Mouse (Mus musculus): ENCODE measurements around the gene Eif3l.

Gene Eif3l

GRCm38 (mm10) chr15:79050160-79050845 is 24.7 kb upstream of the Eif3l start:
- no peak for DNase-seq (ENCODE audit: extremely low spot score, low spot score)

GRCm38 (mm10) chr15:79050964-79051363 is 24.0 kb upstream of the Eif3l start:
- no peak for DNase-seq (ENCODE audit: extremely low spot score, low spot score)

- no peak for DNase-seq (ENCODE audit: extremely low spot score, low spot score)
Measured at GRCm38 (mm10) chr15:79051461-79052360, 23.3 kb upstream of the Eif3l start.

- DNase-seq (ENCODE audit: extremely low spot score, low spot score), result no peak
Measured at GRCm38 (mm10) chr15:79052366-79052765, 22.6 kb upstream of the Eif3l start.

- DNase-seq (ENCODE audit: extremely low spot score, low spot score), result no peak
Measured at GRCm38 (mm10) chr15:79056601-79057000, 18.4 kb upstream of the Eif3l start.

- DNase-seq (ENCODE audit: extremely low spot score, low spot score), result no peak
Measured at GRCm38 (mm10) chr15:79057850-79058249, 17.1 kb upstream of the Eif3l start.

GRCm38 (mm10) chr15:79060887-79061565 is 14.0 kb upstream of the Eif3l start:
- no peak for DNase-seq (ENCODE audit: extremely low spot score, low spot score)

GRCm38 (mm10) chr15:79062376-79063159 is 12.4 kb upstream of the Eif3l start, which contains the start of gene Ankrd54:
Gene Ankrd54, minus strand, starts transcription at chr15:79062893.
- DNase-seq (ENCODE audit: extremely low spot score, low spot score), result peak; percentile 96

GRCm38 (mm10) chr15:79063160-79063740 is 11.7 kb upstream of the Eif3l start:
- no peak for DNase-seq (ENCODE audit: extremely low spot score, low spot score)

GRCm38 (mm10) chr15:79065086-79065770 is 9.8 kb upstream of the Eif3l start:
- no peak for DNase-seq (ENCODE audit: extremely low spot score, low spot score)

GRCm38 (mm10) chr15:79066276-79066675 is 8.7 kb upstream of the Eif3l start:
- DNase-seq (ENCODE audit: extremely low spot score, low spot score), result no peak

GRCm38 (mm10) chr15:79067631-79068030 is 7.3 kb upstream of the Eif3l start:
- no peak for DNase-seq (ENCODE audit: extremely low spot score, low spot score)

- no peak for DNase-seq (ENCODE audit: extremely low spot score, low spot score)
Measured at GRCm38 (mm10) chr15:79068416-79068815, 6.6 kb upstream of the Eif3l start.

- DNase-seq (ENCODE audit: extremely low spot score, low spot score), result no peak
Measured at GRCm38 (mm10) chr15:79071117-79072039, 3.6 kb upstream of the Eif3l start.

- no peak for DNase-seq (ENCODE audit: extremely low spot score, low spot score)
Measured at GRCm38 (mm10) chr15:79073752-79074151, 1.2 kb upstream of the Eif3l start.

- DNase-seq (ENCODE audit: extremely low spot score, low spot score), result no peak
Measured at GRCm38 (mm10) chr15:79074446-79074845, 533 bp upstream of the Eif3l start.

- DNase-seq (ENCODE audit: extremely low spot score, low spot score), result no peak
Measured at GRCm38 (mm10) chr15:79075658-79076365, 833 bp downstream of the Eif3l start.

GRCm38 (mm10) chr15:79079567-79079966 is 4.6 kb downstream of the Eif3l start:
- no peak for DNase-seq (ENCODE audit: extremely low spot score, low spot score)

Data from neural tube, embryonic 10.5 days (tissue).